Mouse (Mus musculus): ENCODE results near the gene 4931409K22Rik. TPM values are rescaled to one million over a fixed set of nuclear protein-coding genes. Genes with fewer than 3 reads are reported as not detected.
A peak's percentile ranks its signal among the peaks of the same experiment; 100 is the strongest.

Gene 4931409K22Rik
- total RNA-seq (2021): not detected

GRCm38 (mm10) chr5:24556709-24557108 is at the start of gene 4931409K22Rik:
Gene 4931409K22Rik, minus strand, starts transcription at chr5:24556809.
- no peak for DNase-seq

DNA sequence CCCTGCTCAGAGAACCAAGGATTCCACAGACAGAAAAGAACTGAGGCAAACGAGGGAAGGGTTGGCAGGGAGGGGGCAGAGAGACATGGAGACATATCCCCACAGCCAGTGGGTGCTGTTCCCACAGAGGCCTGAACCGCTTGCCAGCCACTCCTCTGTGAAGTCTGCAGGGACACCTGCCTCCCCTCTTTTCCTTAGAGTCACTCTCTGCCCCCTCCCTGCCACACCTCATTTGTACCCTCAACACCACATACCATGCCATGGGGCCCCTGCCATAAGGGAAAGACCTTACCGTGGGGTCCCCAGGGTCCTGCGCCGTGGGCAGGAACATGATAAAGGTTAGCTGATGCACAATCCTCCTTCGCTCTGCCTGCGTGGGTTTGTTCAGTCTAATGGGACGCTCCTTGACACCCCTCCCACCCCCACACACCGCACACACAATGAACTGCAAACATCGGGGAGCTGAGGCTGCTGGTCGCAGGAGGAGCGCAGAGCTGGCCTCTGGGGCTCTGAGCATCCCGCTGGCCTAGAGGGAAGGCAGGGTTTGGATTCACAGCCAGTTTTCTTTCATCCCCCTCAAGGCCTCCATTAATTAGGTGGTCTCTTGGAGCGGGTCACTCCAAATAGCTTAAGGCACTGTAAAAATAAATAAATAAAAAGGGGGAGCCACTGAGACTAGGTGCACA is 49.5 kb upstream of the 4931409K22Rik start:
- no peak for DNase-seq

DNA sequence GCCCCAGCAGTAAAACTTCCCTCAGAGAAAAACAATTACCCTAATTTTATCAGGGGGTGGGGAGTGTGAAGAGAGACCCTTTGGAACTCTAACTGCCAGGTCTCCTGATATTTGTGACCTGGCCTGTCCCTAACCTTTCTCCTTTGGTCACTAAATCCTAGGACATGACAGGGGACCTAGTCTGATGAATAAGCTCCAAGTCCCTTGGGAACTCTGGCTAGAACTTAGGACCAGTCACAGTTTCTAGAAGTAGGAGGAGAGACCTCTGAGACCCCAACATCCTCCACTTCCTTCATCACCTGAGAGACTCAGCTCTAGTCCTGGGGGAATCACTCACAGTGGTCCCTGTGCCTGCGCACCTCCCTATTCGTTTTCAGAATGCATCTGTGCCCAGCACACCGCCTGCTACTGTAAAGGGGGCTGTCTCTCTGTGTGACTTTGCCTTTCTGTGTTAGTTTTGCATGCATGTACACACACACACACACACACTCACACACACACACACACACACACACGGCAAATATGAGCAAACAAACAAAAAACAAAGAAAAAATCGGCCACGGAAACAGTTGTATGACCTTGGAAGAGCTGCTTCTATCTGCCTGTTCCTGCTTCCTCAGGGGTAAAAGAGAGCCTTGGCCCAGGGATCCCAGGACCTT is 48.8 kb upstream of the 4931409K22Rik start:
- no peak for DNase-seq

GRCm38 (mm10) chr5:24604656-24605100 is 48.1 kb upstream of the 4931409K22Rik start:
- peak; percentile 78 to 83 for DNase-seq

DNA sequence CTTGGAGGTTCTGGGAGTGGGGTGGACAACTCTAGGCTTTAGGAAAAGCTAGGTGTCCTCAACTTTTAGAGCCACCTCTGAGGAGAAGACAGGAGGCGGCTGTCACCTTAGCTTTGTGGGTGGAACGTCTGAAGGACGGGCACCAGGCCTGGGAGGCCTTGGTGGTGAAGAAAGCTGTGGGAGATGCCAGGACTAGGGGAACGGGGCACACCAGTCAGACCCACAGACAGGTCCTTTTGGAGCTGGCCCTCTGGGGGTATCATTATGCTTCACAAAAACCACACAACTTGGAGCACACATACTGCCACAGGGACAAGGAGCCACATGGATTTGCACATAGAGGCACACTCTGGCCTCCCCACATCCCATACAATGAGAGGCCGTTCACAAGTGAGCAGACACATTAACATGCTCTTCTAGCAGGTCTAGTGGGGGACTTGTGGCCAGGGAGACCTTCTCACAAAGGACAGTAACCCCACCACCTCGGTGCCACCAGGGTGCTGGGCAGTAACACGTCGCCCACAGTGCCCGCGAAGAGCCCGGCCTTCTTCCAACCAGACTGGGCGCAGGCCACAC is 47.6 kb upstream of the 4931409K22Rik start:
- DNase-seq: no peak

DNA sequence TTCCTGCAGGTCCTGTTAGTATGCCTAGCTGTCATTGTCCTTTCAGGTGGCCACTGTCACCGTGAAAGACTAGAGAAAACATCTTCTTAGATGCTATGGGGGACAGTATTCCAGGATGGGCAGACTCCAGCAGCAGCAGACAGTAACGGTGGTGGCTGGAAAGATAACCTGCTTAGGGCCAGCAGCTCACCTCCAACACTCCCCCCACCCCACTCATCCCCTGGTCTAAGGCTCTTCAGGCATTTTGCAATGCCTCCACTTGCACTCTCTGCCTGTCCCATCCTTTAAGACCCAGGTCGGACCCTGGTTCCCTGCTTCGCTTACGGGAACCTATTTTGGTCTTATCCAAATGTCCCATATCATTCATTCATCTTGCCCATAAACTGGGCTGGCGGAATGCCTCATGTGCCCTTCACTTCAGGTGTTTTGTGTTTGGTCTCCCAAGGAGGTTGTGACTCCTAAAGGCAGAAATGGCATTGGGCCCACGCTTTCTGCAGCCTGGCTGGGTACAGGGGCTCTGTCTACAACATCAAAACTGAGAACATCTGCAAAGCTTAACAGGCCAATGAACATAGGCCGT is 46.9 kb upstream of the 4931409K22Rik start:
- DNase-seq: no peak

- no peak for DNase-seq
These were observed 46.2 kb upstream of the 4931409K22Rik start for GRCm38 (mm10) chr5:24602751-24603343.

DNA sequence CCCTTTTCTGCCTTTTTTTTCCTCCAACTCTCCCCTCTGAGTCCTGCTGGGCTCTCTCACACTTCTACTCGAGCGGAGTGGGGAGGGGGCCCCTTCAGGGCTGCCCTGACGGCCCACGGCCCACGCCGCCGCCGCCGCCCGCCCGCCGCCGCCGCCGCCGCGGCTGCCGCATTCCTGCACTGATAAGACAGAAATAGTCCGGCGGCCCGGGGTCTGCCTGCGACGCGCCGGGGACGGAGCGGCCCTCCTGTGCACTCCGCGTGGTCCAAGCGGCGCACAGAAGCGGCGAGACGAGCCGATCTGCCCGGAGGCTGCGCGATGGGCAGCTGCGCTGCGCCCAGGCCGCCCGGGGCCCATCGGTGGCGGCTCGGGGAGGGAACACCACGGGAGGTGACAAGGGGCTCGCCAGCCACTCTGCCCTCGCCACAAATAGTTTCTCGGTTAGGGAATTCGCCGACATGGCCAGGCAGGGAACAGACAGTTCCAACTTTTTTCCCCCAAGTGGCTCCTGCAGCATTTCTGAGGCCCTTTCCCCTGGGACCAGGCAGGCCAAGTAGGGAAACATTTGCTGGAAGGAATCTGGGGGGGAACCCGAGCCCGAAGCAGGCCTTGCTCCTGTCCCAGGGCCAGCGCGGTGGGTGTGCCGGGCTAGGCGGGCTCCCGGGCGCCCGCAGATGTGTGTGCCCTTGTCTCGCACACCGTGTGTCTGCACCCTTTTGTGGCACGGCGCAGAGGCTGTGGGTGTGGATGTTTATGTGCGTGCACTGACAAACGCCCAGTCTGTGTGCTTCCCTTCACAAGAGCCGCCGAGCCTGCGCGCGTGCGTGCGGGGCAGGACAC is 45.5 kb upstream of the 4931409K22Rik start:
- no peak for DNase-seq

DNA sequence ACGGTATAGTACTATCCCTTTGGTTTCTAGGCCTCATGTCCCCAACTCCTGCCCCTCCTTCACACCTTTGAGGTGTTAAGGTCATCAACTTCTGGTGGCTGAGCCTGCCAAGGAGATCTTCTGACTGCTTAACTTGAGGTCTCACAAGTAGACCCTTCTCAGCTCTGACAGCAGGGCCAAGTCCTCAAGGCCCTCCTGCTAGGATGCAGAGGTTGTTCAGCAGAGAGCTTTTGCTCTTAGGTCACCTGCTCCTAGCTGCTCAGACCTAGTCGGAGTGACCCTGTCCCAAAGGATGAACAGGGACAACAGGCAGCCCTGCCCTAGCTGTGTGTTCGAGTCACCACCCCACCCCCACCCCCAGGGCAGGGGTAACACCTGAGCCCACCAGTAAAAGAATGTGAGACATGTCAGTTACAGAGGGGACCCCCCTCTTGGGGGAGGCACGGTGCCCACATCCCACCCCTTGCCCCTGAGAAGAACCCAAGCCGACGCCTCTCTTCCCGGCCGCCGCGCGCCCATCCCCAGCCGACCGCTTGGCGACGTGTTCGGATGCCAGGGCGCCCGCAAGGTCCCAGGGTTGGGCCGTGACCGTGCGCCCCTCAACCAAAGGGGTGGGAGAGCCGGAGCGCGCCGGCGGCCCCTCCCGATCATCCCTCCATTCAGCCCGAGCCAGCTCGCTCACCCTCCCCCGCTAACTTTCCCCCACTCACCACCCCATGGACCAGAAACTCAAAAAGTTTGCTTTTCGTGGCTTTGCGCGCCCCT is 44.6 kb upstream of the 4931409K22Rik start:
- DNase-seq: no peak

- DNase-seq: no peak
These were observed 43.6 kb upstream of the 4931409K22Rik start for GRCm38 (mm10) chr5:24600236-24600635.

GRCm38 (mm10) chr5:24599137-24599536 is 42.5 kb upstream of the 4931409K22Rik start:
- DNase-seq: no peak

DNA sequence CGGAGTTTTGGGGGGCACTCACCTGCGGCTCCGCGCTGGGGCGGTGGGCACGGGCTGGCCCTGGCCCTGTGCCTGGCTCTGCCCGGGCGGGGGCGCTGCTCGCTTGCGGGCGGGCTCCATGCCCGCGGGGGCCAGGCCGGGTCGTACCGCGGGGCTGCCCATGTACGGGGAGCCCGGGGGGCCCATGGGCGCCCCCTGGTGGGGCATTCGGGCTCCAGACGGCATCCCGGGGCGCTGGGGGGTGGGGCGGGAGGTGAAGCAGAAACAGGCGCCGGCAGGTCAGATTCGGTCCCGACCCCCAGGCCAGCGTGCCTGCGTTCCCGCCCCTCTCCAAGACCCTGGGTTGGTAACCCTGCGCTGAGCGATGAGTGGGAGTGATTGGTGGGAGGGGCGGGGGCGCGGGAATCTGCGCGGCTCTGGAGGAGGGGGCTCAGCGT is 42.0 kb upstream of the 4931409K22Rik start:
- DNase-seq: no peak

GRCm38 (mm10) chr5:24597901-24598569 is 41.4 kb upstream of the 4931409K22Rik start:
- DNase-seq: no peak

GRCm38 (mm10) chr5:24597221-24597728 is 40.7 kb upstream of the 4931409K22Rik start:
- DNase-seq: peak in 1 of 2 experiments; percentile 73

GRCm38 (mm10) chr5:24596519-24597171 is 40.0 kb upstream of the 4931409K22Rik start:
- peak; percentile 74 to 75 for DNase-seq

- no peak for DNase-seq
These were observed 39.3 kb upstream of the 4931409K22Rik start for GRCm38 (mm10) chr5:24595786-24596380.

DNA sequence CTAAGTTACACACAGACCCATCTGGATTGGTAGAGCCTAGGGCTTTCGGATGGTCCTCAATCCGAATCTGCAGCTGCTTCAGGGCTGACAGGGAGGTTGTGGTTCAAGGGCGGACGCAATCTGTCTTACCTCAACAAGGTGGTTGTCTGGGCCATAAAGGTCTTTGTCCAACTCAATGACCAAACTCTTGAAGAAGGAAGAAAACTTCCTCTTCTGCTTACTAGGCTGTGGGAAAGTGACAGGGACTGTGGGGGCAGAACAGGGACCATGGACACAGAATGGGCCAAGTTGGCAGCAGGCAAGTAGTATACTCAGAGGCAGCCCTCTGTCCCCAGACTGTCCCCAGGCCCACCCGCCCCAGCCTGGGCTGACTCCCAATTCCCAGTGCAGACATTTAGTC is 38.7 kb upstream of the 4931409K22Rik start:
- DNase-seq: no peak

DNA sequence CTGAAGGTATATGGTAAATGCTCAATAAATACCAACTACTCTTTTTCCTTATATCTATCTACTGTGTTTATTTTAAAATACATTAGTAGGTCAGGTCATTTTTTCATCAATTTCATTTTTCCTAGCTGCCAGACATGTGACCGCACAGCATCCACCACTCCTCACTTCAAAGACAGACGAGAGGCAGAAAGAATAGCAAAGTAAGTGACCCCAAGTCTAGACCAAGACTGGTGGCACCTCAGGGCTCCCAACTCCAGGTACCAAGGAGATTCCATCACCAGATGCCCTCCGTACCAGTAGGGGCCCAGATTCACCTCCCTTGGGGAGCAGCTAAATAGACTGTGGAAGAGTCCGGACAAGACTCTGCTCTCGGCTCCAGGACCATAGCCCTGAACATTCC is 37.7 kb upstream of the 4931409K22Rik start:
- DNase-seq: no peak

- DNase-seq: no peak
These were observed 37.3 kb upstream of the 4931409K22Rik start for GRCm38 (mm10) chr5:24593928-24594327.
